Mouse (Mus musculus): ENCODE data around the gene Slc22a8. TPM values are rescaled to one million over a fixed set of nuclear protein-coding genes. Genes with fewer than 3 reads are reported as not detected.

Slc22a8 gene
- total and polyA plus RNA-seq, 3 experiments: not detected

GRCm38 (mm10) chr19:8572485-8572884 is 18.6 kb upstream of the Slc22a8 start:
- dilution Hi-C loops (cut with MboI; ENCODE audit: extremely low pct_ligation_motif_present, extremely low pct_unique_long_range_greater_than_20kb, low sequenced_read_pairs): no loop called here
- H3K9me3 ChIP-seq (replicated peaks; ENCODE audit: low read length): no peaks in the 10 kb centered on the region
- no peak overlapping the region for H3K4me3 ChIP-seq (replicated peaks in 1 of 3; ENCODE audit: low read depth in 2 of 3, low read length in 2 of 3, poor library complexity in 1 of 3)
- no peaks in the 10 kb centered on the region for H3K36me3 ChIP-seq (replicated peaks in 1 of 2; ENCODE audit: control insufficient read depth in 1 of 2, insufficient read depth in 1 of 2, low read length in 1 of 2)
- DNase-seq (ENCODE audit: extremely low read depth): no peak
- no peak overlapping the region for H3K4me2 ChIP-seq (ENCODE audit: insufficient read depth, low read depth, poor library complexity, severe bottlenecking)
- TF ChIP-seq NRF1 (IDR thresholded peaks at IDR 0.05; ENCODE audit: low read depth, low read length) (no peak), POLR2AphosphoS2 (IDR thresholded peaks at IDR 0.05; ENCODE audit: low read depth, low read length) (no peak), NELFE (IDR thresholded peaks at IDR 0.05; ENCODE audit: low read depth, low read length) (no peak), ZMIZ1 (IDR thresholded peaks at IDR 0.05; ENCODE audit: low read depth, low read length) (no peak), ZKSCAN1 (IDR thresholded peaks at IDR 0.05; ENCODE audit: borderline replicate concordance, low read depth, low read length) (no peak), ZC3H11A (IDR thresholded peaks at IDR 0.05; ENCODE audit: low read depth, low read length) (no peak), USF2 (conservative IDR thresholded peaks at IDR 0.05; ENCODE audit: low read depth, low read length) (no peak), ZNF384 (IDR thresholded peaks at IDR 0.05; ENCODE audit: low read depth, low read length) (no peak), PAX5 (IDR thresholded peaks at IDR 0.05; ENCODE audit: low read length) (no peak), JUND (conservative IDR thresholded peaks at IDR 0.05; ENCODE audit: low read depth, low read length) (no peak), MXI1 (IDR thresholded peaks at IDR 0.05; ENCODE audit: low read depth, low read length) (no peak), HCFC1 (IDR thresholded peaks at IDR 0.05; ENCODE audit: low read depth, low read length) (no peak), UBTF (IDR thresholded peaks at IDR 0.05; ENCODE audit: low read depth, low read length) (no peak), CTCF (conservative IDR thresholded peaks at IDR 0.05 in 1 of 2, IDR thresholded peaks at IDR 0.05 in 1 of 2; ENCODE audit: low read depth in 2 of 2, low read length in 2 of 2) (no peak), ELF1 (IDR thresholded peaks at IDR 0.05; ENCODE audit: low read depth, low read length) (no peak), ETS1 (conservative IDR thresholded peaks at IDR 0.05; ENCODE audit: low read depth, low read length) (no peak), GABPA (IDR thresholded peaks at IDR 0.05; ENCODE audit: insufficient replicate concordance, low read depth, low read length) (no peak), E2F4 (IDR thresholded peaks at IDR 0.05; ENCODE audit: insufficient replicate concordance, low read depth, low read length) (no peak), RCOR1 (conservative IDR thresholded peaks at IDR 0.05; ENCODE audit: low read depth, low read length) (no peak), TBP (conservative IDR thresholded peaks at IDR 0.05; ENCODE audit: low read depth, low read length) (no peak)
- H3K9ac ChIP-seq (ENCODE audit: insufficient read depth, low read depth): no peak overlapping the region
- no peak overlapping the region for H3K27ac ChIP-seq (ENCODE audit: insufficient read depth, low read depth)
- no peaks in the 10 kb centered on the region for H3K27me3 ChIP-seq (replicated peaks)
- H3K79me2 ChIP-seq (replicated peaks; ENCODE audit: control insufficient read depth, extremely low read depth, insufficient read depth, poor library complexity, severe bottlenecking): no peaks in the 10 kb centered on the region
- in situ Hi-C loops (cut with MboI; ENCODE audit: low pct_ligation_motif_present, low pct_unique_long_range_greater_than_20kb, low sequenced_read_pairs): no loop called here
- H3K4me1 ChIP-seq (ENCODE audit: control insufficient read depth in 1 of 2, insufficient read depth in 2 of 2): no peaks in the 10 kb centered on the region

GRCm38 (mm10) chr19:8577432-8577831 is 13.6 kb upstream of the Slc22a8 start:
- no peaks in the 10 kb centered on the region for H3K27me3 ChIP-seq (replicated peaks)
- H3K9ac ChIP-seq (ENCODE audit: insufficient read depth, low read depth): no peak overlapping the region
- 0 out of 4 replicates have a peak, but pooled peaks cover 0 to 3% of the 10 kb centered on the region in 2 experiments for H3K4me1 ChIP-seq (ENCODE audit: control insufficient read depth in 1 of 2, insufficient read depth in 2 of 2)
- no peaks in the 10 kb centered on the region for H3K36me3 ChIP-seq (replicated peaks in 1 of 2; ENCODE audit: control insufficient read depth in 1 of 2, insufficient read depth in 1 of 2, low read length in 1 of 2)
- dilution Hi-C loops (cut with MboI; ENCODE audit: extremely low pct_ligation_motif_present, extremely low pct_unique_long_range_greater_than_20kb, low sequenced_read_pairs) (loop anchor here (25.0 kb wide), 1 partner anchor 110 kb away; no protein-coding TSS in a partner anchor), in situ Hi-C loops (cut with MboI; ENCODE audit: low pct_ligation_motif_present, low pct_unique_long_range_greater_than_20kb, low sequenced_read_pairs) (no loop called here)
- no peak for TF ChIP-seq CTCF (conservative IDR thresholded peaks at IDR 0.05 in 1 of 2, IDR thresholded peaks at IDR 0.05 in 1 of 2; ENCODE audit: low read depth in 2 of 2, low read length in 2 of 2)
- no peak for TF ChIP-seq PAX5 (IDR thresholded peaks at IDR 0.05; ENCODE audit: low read length)
- TF ChIP-seq ZMIZ1 (IDR thresholded peaks at IDR 0.05; ENCODE audit: low read depth, low read length): no peak
- no peak for TF ChIP-seq MXI1 (IDR thresholded peaks at IDR 0.05; ENCODE audit: low read depth, low read length)
- TF ChIP-seq UBTF (IDR thresholded peaks at IDR 0.05; ENCODE audit: low read depth, low read length): no peak
- TF ChIP-seq JUN (IDR thresholded peaks at IDR 0.05; ENCODE audit: insufficient read depth, low read depth, low read length): no peak
- no peak for TF ChIP-seq E2F4 (IDR thresholded peaks at IDR 0.05; ENCODE audit: insufficient replicate concordance, low read depth, low read length)
- no peak for TF ChIP-seq KAT2A (IDR thresholded peaks at IDR 0.05; ENCODE audit: insufficient replicate concordance, low read length)
- no peak for TF ChIP-seq ZC3H11A (IDR thresholded peaks at IDR 0.05; ENCODE audit: low read depth, low read length)
- TF ChIP-seq GABPA (IDR thresholded peaks at IDR 0.05; ENCODE audit: insufficient replicate concordance, low read depth, low read length): no peak
- no peak for TF ChIP-seq SMC3 (IDR thresholded peaks at IDR 0.05; ENCODE audit: low read depth, low read length)
- no peak for TF ChIP-seq MAX (IDR thresholded peaks at IDR 0.05; ENCODE audit: low read length)
- no peak for TF ChIP-seq ZNF384 (IDR thresholded peaks at IDR 0.05; ENCODE audit: low read depth, low read length)
- TF ChIP-seq NELFE (IDR thresholded peaks at IDR 0.05; ENCODE audit: low read depth, low read length): no peak
- TF ChIP-seq IRF4 (IDR thresholded peaks at IDR 0.05; ENCODE audit: low read depth, low read length): no peak
- TF ChIP-seq BHLHE40 (IDR thresholded peaks at IDR 0.05; ENCODE audit: low read depth, low read length): no peak
- no peaks in the 10 kb centered on the region for H3K79me2 ChIP-seq (replicated peaks; ENCODE audit: control insufficient read depth, extremely low read depth, insufficient read depth, poor library complexity, severe bottlenecking)
- no peaks in the 10 kb centered on the region for H3K9me3 ChIP-seq (replicated peaks; ENCODE audit: low read length)
- no peak overlapping the region for H3K4me2 ChIP-seq (ENCODE audit: insufficient read depth, low read depth, poor library complexity, severe bottlenecking)
- no peak overlapping the region for H3K27ac ChIP-seq (ENCODE audit: insufficient read depth, low read depth)
- no peak for DNase-seq (ENCODE audit: extremely low read depth)
- H3K4me3 ChIP-seq (replicated peaks in 1 of 3; ENCODE audit: low read depth in 2 of 3, low read length in 2 of 3, poor library complexity in 1 of 3): no peak overlapping the region

Data from CH12.LX (cell line).